Mouse (Mus musculus): ENCODE measurements around the gene Hsh2d.

Gene Hsh2d

GRCm38 (mm10) chr8:72189417-72190214, at the start of gene Hsh2d:
Hsh2d (plus strand) TSS chr8:72189638.
- no peak for DNase-seq (ENCODE audit: low spot score)

- DNase-seq (ENCODE audit: low spot score): no peak
Measured at GRCm38 (mm10) chr8:72143256-72143824, 46.1 kb upstream of the Hsh2d start.

GRCm38 (mm10) chr8:72144345-72144975, 45.0 kb upstream of the Hsh2d start:
- no peak for DNase-seq (ENCODE audit: low spot score)

GRCm38 (mm10) chr8:72145511-72145910, 43.9 kb upstream of the Hsh2d start:
- no peak for DNase-seq (ENCODE audit: low spot score)

- DNase-seq (ENCODE audit: low spot score): no peak
Measured at GRCm38 (mm10) chr8:72146056-72146455, 43.4 kb upstream of the Hsh2d start.

- DNase-seq (ENCODE audit: low spot score): no peak
Measured at GRCm38 (mm10) chr8:72146556-72146955, 42.9 kb upstream of the Hsh2d start.

- DNase-seq (ENCODE audit: low spot score): no peak
Measured at GRCm38 (mm10) chr8:72147266-72147665, 42.2 kb upstream of the Hsh2d start.

GRCm38 (mm10) chr8:72149056-72149455, 40.4 kb upstream of the Hsh2d start:
- DNase-seq (ENCODE audit: low spot score): no peak

- no peak for DNase-seq (ENCODE audit: low spot score)
Measured at GRCm38 (mm10) chr8:72151418-72152078, 37.9 kb upstream of the Hsh2d start.

GRCm38 (mm10) chr8:72153382-72153781, 36.1 kb upstream of the Hsh2d start:
- no peak for DNase-seq (ENCODE audit: low spot score)

GRCm38 (mm10) chr8:72158096-72158495, 31.3 kb upstream of the Hsh2d start:
- DNase-seq (ENCODE audit: low spot score): no peak

- no peak for DNase-seq (ENCODE audit: low spot score)
Measured at GRCm38 (mm10) chr8:72158726-72159125, 30.7 kb upstream of the Hsh2d start.

GRCm38 (mm10) chr8:72160007-72160406, 29.4 kb upstream of the Hsh2d start:
- peak; percentile 4 for DNase-seq (ENCODE audit: low spot score)

GRCm38 (mm10) chr8:72160707-72161697, 28.4 kb upstream of the Hsh2d start, which contains the start of gene Rab8a:
Rab8a (plus strand) TSS chr8:72161200.
- DNase-seq (ENCODE audit: low spot score): peak; percentile 100

- DNase-seq (ENCODE audit: low spot score): no peak
Measured at GRCm38 (mm10) chr8:72162821-72163220, 26.6 kb upstream of the Hsh2d start.

- no peak for DNase-seq (ENCODE audit: low spot score)
Measured at GRCm38 (mm10) chr8:72169098-72169668, 20.3 kb upstream of the Hsh2d start.

- DNase-seq (ENCODE audit: low spot score): no peak
Measured at GRCm38 (mm10) chr8:72169681-72170249, 19.7 kb upstream of the Hsh2d start.

- DNase-seq (ENCODE audit: low spot score): peak; percentile 81
Measured at GRCm38 (mm10) chr8:72177346-72177925, 12.0 kb upstream of the Hsh2d start.

- DNase-seq (ENCODE audit: low spot score): no peak
Measured at GRCm38 (mm10) chr8:72183554-72184202, 5.8 kb upstream of the Hsh2d start.
